Comparison of ENCODE assay signal across 29 mouse cellular contexts in the genomic region with DNA sequence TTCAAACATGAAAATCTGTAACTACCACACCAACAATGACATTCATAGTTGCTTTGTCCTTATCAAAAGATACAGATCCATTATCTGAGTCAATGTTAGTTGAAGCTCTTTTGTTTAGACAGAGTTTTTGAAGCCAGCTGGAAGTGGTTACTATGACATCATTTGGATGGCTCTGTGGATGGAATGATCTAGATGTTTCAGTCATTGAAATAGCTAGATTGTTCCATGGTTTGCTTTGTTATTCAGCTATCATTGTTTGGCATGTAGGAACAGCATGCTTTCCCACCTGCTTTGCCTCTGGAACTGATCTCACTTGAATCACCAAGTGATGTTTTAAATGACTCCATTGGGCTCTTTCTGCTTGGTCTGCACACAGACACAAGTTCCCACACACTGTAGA.
A peak's percentile ranks its signal among the peaks of the same experiment; 100 is the strongest.
DNase-seq lines count a peak whose midpoint lies in the region; ATAC-seq and TF ChIP-seq lines count a peak whose summit lies in the region.
"Had no signal": no experiment of that assay in that cellular context is flagged by ENCODE, and none has a peak within 500 bp of the region (broad histone marks: within the 10 kb centered on the region; RNA-seq: fewer than 3 reads in every experiment).

No protein-coding gene starts in this region.

- no peaks in the 10 kb centered on the region for H3K36me3 ChIP-seq in liver, adult 2 months (ENCODE audit: control insufficient read depth, insufficient read depth, low read length)
- H3K36me3 ChIP-seq in liver, embryonic 11.5 days (ENCODE audit: control insufficient read depth, insufficient read depth, low read length), result no peaks in the 10 kb centered on the region
- H3K36me3 ChIP-seq in forebrain, embryonic 11.5 days (ENCODE audit: control insufficient read depth, insufficient read depth, low read length), result no peaks in the 10 kb centered on the region
- H3K36me3 ChIP-seq: embryonic facial prominence, embryonic 10.5 days; embryonic facial prominence, embryonic 15.5 days; heart, embryonic 10.5 days; heart, embryonic 15.5 days; hindbrain, embryonic 12.5 days; intestine, embryonic 15.5 days; limb, embryonic 12.5 days; liver, embryonic 13.5 days; midbrain, embryonic 10.5 days; midbrain, embryonic 15.5 days had no signal

- H3K27me3 ChIP-seq in liver, adult 2 months (ENCODE audit: control insufficient read depth, insufficient read depth, low read length), result peaks cover 3% of the 10 kb centered on the region; the same call in 1 of the 2 replicates
- no peaks in the 10 kb centered on the region for H3K27me3 ChIP-seq in liver, embryonic 11.5 days (replicated peaks; ENCODE audit: control insufficient read depth, insufficient read depth, low read length)
- no peaks in the 10 kb centered on the region for H3K27me3 ChIP-seq in forebrain, embryonic 11.5 days (ENCODE audit: control insufficient read depth, insufficient read depth, low read length)
- H3K27me3 ChIP-seq: embryonic facial prominence, embryonic 15.5 days; forebrain, embryonic 13.5 days; heart, embryonic 15.5 days; hindbrain, embryonic 12.5 days; intestine, embryonic 15.5 days; limb, embryonic 12.5 days; liver, embryonic 13.5 days; midbrain, embryonic 15.5 days had no signal

- no peak overlapping the region for H3K4me2 ChIP-seq in liver, embryonic 11.5 days
- H3K4me2 ChIP-seq in forebrain, embryonic 11.5 days (ENCODE audit: low read depth, low read length, severe bottlenecking), result no peak overlapping the region
- H3K4me2 ChIP-seq: embryonic facial prominence, embryonic 15.5 days; forebrain, embryonic 13.5 days; heart, embryonic 15.5 days; hindbrain, embryonic 12.5 days; intestine, embryonic 15.5 days; limb, embryonic 12.5 days; liver, embryonic 13.5 days; midbrain, embryonic 15.5 days had no signal

- H3K9ac ChIP-seq in liver, adult 2 months (ENCODE audit: low read depth, low read length), result no peak overlapping the region
- H3K9ac ChIP-seq in liver, embryonic 11.5 days (ENCODE audit: low read depth, low read length), result no peak overlapping the region
- H3K9ac ChIP-seq in forebrain, embryonic 11.5 days (ENCODE audit: low read length), result no peak overlapping the region
- H3K9ac ChIP-seq: embryonic facial prominence, embryonic 15.5 days; forebrain, embryonic 13.5 days; heart, embryonic 15.5 days; hindbrain, embryonic 12.5 days; intestine, embryonic 15.5 days; limb, embryonic 12.5 days; liver, embryonic 13.5 days; midbrain, embryonic 15.5 days had no signal

- H3K27ac ChIP-seq in liver, adult 2 months (replicated peaks; ENCODE audit: insufficient read depth, low read depth, low read length), result no peak overlapping the region
- no peak overlapping the region for H3K27ac ChIP-seq in liver, embryonic 11.5 days (ENCODE audit: low read depth, low read length)
- H3K27ac ChIP-seq in forebrain, embryonic 11.5 days (ENCODE audit: low read depth, low read length), result no peak overlapping the region
- H3K27ac ChIP-seq: embryonic facial prominence, embryonic 10.5 days; embryonic facial prominence, embryonic 15.5 days; forebrain, embryonic 13.5 days; heart, embryonic 10.5 days; heart, embryonic 15.5 days; hindbrain, embryonic 12.5 days; hindbrain, postnatal 0 days; intestine, embryonic 15.5 days; kidney, postnatal 0 days; limb, embryonic 12.5 days; liver, embryonic 13.5 days; midbrain, embryonic 10.5 days; midbrain, embryonic 15.5 days had no signal

- TF ChIP-seq POLR2A in liver, adult 2 months (IDR thresholded peaks at IDR 0.05; ENCODE audit: extremely low read depth, insufficient read depth, low read length), result no peak

- TF ChIP-seq CTCF in liver, adult 2 months (IDR thresholded peaks at IDR 0.05; ENCODE audit: low read depth, low read length), result no peak

- no peaks in the 10 kb centered on the region for H3K4me1 ChIP-seq in liver, adult 2 months (ENCODE audit: control insufficient read depth, insufficient read depth, low read length)
- H3K4me1 ChIP-seq in liver, embryonic 11.5 days (replicated peaks; ENCODE audit: control insufficient read depth, insufficient read depth, low read length), result peaks cover 8% of the 10 kb centered on the region
- no peaks in the 10 kb centered on the region for H3K4me1 ChIP-seq in forebrain, embryonic 11.5 days (replicated peaks; ENCODE audit: control insufficient read depth, insufficient read depth, low read length)
- H3K4me1 ChIP-seq: embryonic facial prominence, embryonic 10.5 days; forebrain, embryonic 13.5 days; heart, embryonic 10.5 days; hindbrain, embryonic 12.5 days; intestine, embryonic 15.5 days; limb, embryonic 12.5 days; midbrain, embryonic 10.5 days; midbrain, embryonic 15.5 days had no signal

- H3K79me2 ChIP-seq in liver, adult 2 months (ENCODE audit: control insufficient read depth, insufficient read depth, low read length), result no peaks in the 10 kb centered on the region

- H3K4me3 ChIP-seq in liver, adult 2 months (ENCODE audit: insufficient read depth, low read depth, low read length), result no peak overlapping the region
- no peak overlapping the region for H3K4me3 ChIP-seq in liver, embryonic 11.5 days (ENCODE audit: low read depth, low read length)
- H3K4me3 ChIP-seq in forebrain, embryonic 11.5 days (ENCODE audit: low read depth, low read length), result no peak overlapping the region
- H3K4me3 ChIP-seq: embryonic facial prominence, embryonic 10.5 days; embryonic facial prominence, embryonic 15.5 days; forebrain, embryonic 13.5 days; heart, embryonic 10.5 days; heart, embryonic 15.5 days; hindbrain, embryonic 12.5 days; intestine, embryonic 15.5 days; limb, embryonic 12.5 days; liver, embryonic 13.5 days; midbrain, embryonic 10.5 days; midbrain, embryonic 15.5 days had no signal

- ATAC-seq in liver, embryonic 11.5 days (replicated peaks; ENCODE audit: low FRiP score), result no peak
- no peak for ATAC-seq in forebrain, embryonic 11.5 days (replicated peaks; ENCODE audit: low FRiP score)
- ATAC-seq: activated CD4-positive, CD25-positive, alpha-beta regulatory T cell, adult 4 months; forebrain, embryonic 13.5 days; hindbrain, postnatal 0 days; intestine, embryonic 15.5 days; midbrain, embryonic 15.5 days had no signal

- intact Hi-C loops in gastrocnemius, postnatal 14 days (cut with DNase I; ENCODE audit: low total_unique reads), result no loop called here
- intact Hi-C loops in gastrocnemius, postnatal 36 days (cut with DNase I), result no loop called here

- DNase-seq in gastrocnemius, postnatal 14 days, result peak; percentile 14
- no peak for DNase-seq in gastrocnemius, postnatal 36 days
- DNase-seq in liver, adult 2 months (ENCODE audit: extremely low read depth, low read depth, low spot score), result peak; percentile 69
- no peak for DNase-seq in liver, embryonic 11.5 days (ENCODE audit: low spot score)
- peak; percentile 25 for DNase-seq in 3T3-L1 (ENCODE audit: low read depth, low spot score)
- peak; percentile 18 for DNase-seq in brain, adult 2 months (ENCODE audit: low read depth, low spot score)
- DNase-seq in forebrain, embryonic 11.5 days (ENCODE audit: low spot score), result no peak
- DNase-seq: adrenal gland, adult 2 months; adrenal gland, postnatal 36 days; cerebellum, adult 2 months; cerebellum, postnatal 14 days; heart, postnatal 36 days; kidney, adult 8-10 months; liver, embryonic 13.5 days; right cerebral cortex, postnatal 4 days; thymus, postnatal 4 days had no signal

- H3K9me3 ChIP-seq in liver, embryonic 11.5 days (ENCODE audit: control insufficient read depth, low read length), result no peaks in the 10 kb centered on the region
- H3K9me3 ChIP-seq in forebrain, embryonic 11.5 days (ENCODE audit: control insufficient read depth, low read length), result no peaks in the 10 kb centered on the region
- H3K9me3 ChIP-seq: embryonic facial prominence, embryonic 10.5 days; embryonic facial prominence, embryonic 15.5 days; forebrain, embryonic 13.5 days; heart, embryonic 10.5 days; heart, embryonic 15.5 days; hindbrain, embryonic 12.5 days; intestine, embryonic 15.5 days; limb, embryonic 12.5 days; liver, embryonic 13.5 days; midbrain, embryonic 10.5 days; midbrain, embryonic 15.5 days had no signal

Comparison
In these comparisons a context has a peak if more than half of its experiments do, and no peak if none do; other contexts are left out.
1. DNase-seq: peak in gastrocnemius, postnatal 14 days (single experiment), liver, adult 2 months (single experiment), 3T3-L1 (single experiment) and brain, adult 2 months (single experiment); none in gastrocnemius, postnatal 36 days (0 of 2), liver, embryonic 11.5 days (single experiment) and forebrain, embryonic 11.5 days (single experiment).